Mouse (Mus musculus): ENCODE data around the gene D130043K22Rik.

D130043K22Rik gene

GRCm38 (mm10) chr13:24892516-24892915 is 47.6 kb downstream of the D130043K22Rik start:
- DNase-seq (ENCODE audit: low spot score in 2 of 2), result no peak

DNA sequence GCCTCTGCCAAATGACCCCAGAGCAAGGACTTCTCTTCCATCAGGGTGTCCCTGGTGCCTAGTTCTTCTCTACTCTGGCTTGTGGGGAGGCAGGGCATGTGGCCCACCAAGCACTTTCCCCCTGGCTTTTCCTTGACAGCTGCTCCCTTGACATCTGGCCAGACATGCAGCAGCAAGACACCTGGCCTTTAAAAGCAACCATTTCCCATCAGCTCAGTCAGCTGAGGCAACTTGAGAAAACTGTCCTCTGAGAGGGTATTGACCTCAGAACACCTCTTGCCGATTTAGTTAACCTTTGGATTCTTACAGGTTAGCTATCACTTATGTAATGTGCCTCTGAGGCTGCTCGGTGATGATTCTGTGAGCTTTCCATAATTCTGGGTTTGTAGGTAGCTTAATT is 48.9 kb downstream of the D130043K22Rik start:
- no peak for DNase-seq (ENCODE audit: low spot score in 2 of 2)

DNA sequence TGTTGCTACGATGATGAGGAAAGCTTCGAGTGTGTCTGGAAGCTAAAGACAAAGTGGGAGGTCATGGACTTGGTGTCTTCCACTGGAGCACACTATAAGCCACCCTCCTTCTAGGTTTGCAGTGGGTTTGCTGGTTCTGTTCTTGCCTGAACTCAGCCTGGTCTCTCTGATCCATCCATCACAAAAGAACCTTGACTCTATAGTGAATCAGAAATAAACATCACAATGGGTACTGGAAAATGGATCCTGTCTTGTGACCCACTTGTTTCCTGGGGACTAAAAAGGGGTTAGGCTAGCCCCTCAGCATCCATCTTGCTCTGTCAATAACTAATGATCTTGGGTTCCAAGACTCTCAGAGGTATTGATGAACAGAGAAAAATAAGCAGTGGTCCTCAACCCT is 57.0 kb downstream of the D130043K22Rik start:
- no peak for DNase-seq (ENCODE audit: low spot score in 2 of 2)

DNA sequence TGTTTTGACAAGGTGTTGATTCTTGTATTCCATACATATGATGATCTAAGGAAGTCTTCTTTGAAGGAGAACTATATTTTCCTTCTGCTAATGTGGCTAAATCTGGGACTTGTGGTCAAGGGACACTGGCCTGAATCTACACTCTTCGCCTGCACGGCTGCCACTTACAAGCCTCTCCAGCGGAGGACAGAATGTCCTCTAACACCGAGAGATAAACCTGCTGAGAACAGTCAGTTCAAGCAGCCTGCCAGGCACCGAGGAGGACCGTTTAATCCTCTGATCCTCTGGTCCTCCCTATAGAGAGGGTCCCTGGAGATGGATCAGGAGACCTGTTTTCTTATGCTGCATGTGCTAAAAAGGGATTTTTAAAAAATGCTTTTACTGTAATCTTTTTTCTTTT is 58.5 kb downstream of the D130043K22Rik start:
- no peak for DNase-seq (ENCODE audit: low spot score in 2 of 2)

GRCm38 (mm10) chr13:24905422-24905821 is 60.5 kb downstream of the D130043K22Rik start:
- no peak for DNase-seq (ENCODE audit: low spot score in 2 of 2)

DNA sequence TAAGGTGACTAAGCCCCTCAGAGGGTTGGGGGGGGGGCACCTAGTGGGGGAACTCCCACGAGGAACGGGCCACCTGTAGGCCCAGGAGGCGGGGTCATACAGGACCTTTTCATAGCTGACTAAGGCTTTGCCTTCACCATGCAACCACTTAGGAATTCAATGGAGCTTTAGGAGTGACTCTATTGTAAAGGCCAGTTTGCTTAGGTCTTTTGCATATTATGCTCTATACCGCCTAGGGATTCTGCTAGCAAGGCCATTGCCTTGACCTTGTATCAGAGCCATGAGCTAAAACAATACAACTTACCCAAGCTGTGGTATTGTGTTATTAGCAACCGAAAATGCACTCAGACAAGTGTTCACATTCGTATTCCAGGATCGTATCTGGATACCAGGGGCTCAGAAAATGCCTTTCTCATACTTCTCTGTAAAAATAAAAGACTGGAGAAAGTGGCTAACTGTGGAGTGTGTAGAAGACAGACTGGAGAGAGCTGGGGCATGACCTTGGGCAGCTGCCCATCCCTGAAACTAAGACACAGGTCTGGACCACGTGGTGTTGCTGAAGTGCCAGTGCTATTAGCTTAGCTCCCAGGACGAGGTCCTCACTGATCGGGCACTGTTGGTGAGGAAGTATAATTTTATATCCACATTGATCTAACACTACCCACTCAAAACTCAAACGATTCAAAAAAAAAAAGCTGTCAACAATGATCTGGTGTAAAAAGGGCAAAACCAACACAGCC is 62.1 kb downstream of the D130043K22Rik start:
- DNase-seq (ENCODE audit: low spot score in 2 of 2), result no peak

DNA sequence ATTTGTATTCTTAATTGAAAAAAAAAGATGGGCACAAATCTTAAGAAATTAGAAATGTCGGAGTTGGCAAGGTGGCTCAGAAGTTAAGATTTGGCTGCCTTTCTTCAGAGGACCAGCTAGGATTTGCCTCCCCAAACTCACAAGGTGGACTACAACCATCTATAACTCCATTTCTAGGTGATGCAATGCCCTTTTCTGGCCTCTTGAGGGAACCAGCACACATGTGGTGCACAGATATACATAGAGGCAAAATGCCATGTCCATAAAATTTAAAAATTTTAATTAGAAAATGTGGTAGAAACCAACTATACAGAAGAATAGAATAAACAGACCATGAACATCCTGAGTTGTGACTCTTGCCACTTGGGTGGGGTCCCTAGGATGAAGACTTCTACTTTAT is 64.2 kb downstream of the D130043K22Rik start:
- no peak for DNase-seq (ENCODE audit: low spot score in 2 of 2)

DNA sequence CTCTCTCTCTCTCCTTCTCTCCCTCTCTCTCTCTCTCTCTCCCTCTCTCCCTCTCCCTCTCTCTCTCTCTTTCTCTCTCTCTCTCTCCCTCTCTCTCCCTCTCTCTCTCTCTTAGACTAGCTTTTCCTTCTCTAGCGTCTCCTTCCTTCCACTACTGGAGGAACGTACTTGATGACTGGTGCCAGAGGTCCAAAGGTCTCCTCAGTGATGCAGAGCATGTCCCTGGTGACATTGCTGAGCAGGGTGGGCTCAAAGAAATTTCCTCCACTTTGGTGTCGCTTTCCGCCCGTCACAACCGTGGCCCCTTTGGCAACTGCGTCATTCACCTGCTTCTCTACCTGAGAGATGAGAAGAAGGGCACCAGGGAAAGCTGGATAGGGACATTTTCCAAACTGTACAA is 68.6 kb downstream of the D130043K22Rik start:
- no peak for DNase-seq (ENCODE audit: low spot score in 2 of 2)

DNA sequence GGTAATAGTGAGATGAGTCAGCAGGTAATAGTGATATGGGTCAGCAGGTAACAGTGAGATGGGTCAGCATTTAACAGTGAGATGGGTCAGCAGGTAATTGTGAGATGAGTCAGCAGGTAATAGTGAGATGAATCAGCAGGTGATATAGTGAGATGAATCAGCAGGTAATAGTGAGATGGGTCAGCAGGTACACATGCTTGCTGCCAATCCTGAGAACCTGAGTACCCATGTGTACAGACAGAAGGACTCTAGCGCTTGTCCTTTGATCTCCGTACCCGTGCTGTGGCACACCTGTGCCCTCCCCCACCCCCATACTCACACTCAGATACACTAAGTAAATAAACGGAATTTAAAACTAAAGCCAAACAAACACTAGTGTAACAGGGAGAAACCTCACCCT is 70.0 kb downstream of the D130043K22Rik start:
- no peak for DNase-seq (ENCODE audit: low spot score in 2 of 2)

DNA sequence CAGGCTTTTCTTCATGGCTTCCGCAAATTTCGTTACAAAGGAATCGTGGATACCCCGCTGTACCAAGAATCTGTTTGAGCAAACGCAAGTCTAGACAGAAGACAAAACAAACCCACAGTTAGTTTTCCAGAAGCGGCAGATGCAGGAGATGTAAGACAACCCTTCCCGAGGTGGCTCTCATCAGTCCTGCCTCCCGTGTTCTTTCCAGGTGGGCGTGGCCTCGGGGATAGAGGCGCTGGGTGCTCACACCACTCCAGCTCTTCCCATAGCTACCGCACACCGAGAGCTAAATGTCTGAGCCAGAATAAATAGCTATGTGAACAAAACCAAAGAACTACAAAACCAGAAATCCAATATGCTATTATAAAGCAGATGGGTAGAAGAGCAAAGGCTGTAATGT is 70.9 kb downstream of the D130043K22Rik start:
- DNase-seq (ENCODE audit: low spot score in 2 of 2), result no peak

GRCm38 (mm10) chr13:24920333-24920977 is 75.5 kb downstream of the D130043K22Rik start:
- DNase-seq (ENCODE audit: low spot score in 2 of 2), result no peak

GRCm38 (mm10) chr13:24921281-24921680 is 76.3 kb downstream of the D130043K22Rik start:
- no peak for DNase-seq (ENCODE audit: low spot score in 2 of 2)

DNA sequence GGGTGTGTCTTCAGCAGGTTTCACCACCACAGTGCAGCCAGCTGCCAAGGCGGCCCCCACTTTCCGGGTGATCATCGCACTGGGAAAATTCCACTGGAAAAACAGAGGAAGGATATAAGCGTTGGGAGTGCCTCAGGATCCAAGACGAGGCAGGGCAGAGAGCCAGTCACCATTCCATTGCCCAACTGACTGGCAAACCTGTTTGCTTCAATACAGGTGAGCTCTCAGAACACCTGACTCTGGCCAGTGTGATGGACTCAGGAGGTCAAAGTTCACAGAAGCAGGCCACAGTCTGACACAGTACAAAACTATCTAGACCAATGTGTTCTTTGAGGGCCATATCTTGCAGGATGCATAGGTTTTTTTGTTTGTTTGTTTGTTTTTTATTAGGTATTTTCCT is 79.1 kb downstream of the D130043K22Rik start:
- no peak for DNase-seq (ENCODE audit: low spot score in 2 of 2)

- DNase-seq (ENCODE audit: low spot score in 2 of 2), result no peak
Measured at GRCm38 (mm10) chr13:24930591-24930990, 85.7 kb downstream of the D130043K22Rik start.

- no peak for DNase-seq (ENCODE audit: low spot score in 2 of 2)
Measured at GRCm38 (mm10) chr13:24933199-24933598, 88.3 kb downstream of the D130043K22Rik start.

GRCm38 (mm10) chr13:24936772-24937107 is 91.8 kb downstream of the D130043K22Rik start:
- DNase-seq (ENCODE audit: low spot score in 2 of 2), result no peak

GRCm38 (mm10) chr13:24937108-24937838 is 92.3 kb downstream of the D130043K22Rik start, which contains the start of gene Aldh5a1:
Gene Aldh5a1 (minus strand): TSS chr13:24937661.
- DNase-seq (ENCODE audit: low spot score in 2 of 2), result peak; percentile 47 to 73

- no peak for DNase-seq (ENCODE audit: low spot score in 2 of 2)
Measured at GRCm38 (mm10) chr13:24937839-24938166, 92.9 kb downstream of the D130043K22Rik start.

DNA sequence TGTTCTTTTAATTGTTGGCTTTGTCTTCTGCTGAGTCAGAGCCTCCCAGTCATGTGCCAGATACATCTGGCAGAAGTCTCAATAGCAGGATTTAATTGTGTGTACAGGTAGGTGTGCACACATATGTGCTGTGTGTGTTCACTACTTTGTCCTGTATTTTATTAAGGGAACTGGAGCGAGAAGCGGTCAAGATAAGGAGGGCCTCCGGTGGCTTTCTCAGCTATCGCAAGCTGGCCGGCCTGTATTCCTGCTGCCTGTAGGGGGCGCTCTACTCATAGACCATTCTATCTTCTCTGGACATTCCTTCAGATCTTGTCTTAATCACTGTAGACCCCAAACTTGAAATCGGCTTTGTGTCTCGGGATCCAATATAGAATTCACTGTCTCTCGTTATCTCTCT is 93.7 kb downstream of the D130043K22Rik start:
- DNase-seq (ENCODE audit: low spot score in 2 of 2), result peak; percentile 56 to 64

GRCm38 (mm10) chr13:24939472-24939871 is 94.5 kb downstream of the D130043K22Rik start:
- DNase-seq (ENCODE audit: low spot score in 2 of 2), result no peak

GRCm38 (mm10) chr13:24942512-24943282 is 97.8 kb downstream of the D130043K22Rik start, which contains the start of gene Gpld1:
Gene Gpld1 (plus strand): TSS chr13:24943152.
- DNase-seq (ENCODE audit: low spot score in 2 of 2), result no peak

- no peak for DNase-seq (ENCODE audit: low spot score in 2 of 2)
Measured at GRCm38 (mm10) chr13:24943303-24943702, 98.4 kb downstream of the D130043K22Rik start.
